Mouse (Mus musculus): ENCODE measurements at regions not wholly inside any gene's neighbourhood (a gene's known extent, or its start where the extent isn't known, plus 50 kb on each side); places are given as distances from the start of the nearest gene placed in this dataset.

- DNase-seq, result no peak
These were observed 50.7 kb upstream of the Gm7361 start for GRCm38 (mm10) chr5:26206766-26207122.

- no peak for DNase-seq
These were observed 51.3 kb upstream of the Gm7361 start for GRCm38 (mm10) chr5:26206066-26206765.

GRCm38 (mm10) chr5:26202471-26202870, 55.0 kb upstream of the Gm7361 start:
- DNase-seq, result no peak

- DNase-seq, result peak; percentile 47
These were observed 68.1 kb upstream of the Gm7361 start for GRCm38 (mm10) chr5:26189377-26189776.

GRCm38 (mm10) chr5:26187212-26187611, 66.0 kb upstream of the Gm10220 start:
- DNase-seq, result no peak

GRCm38 (mm10) chr5:26185417-26185816, 64.2 kb upstream of the Gm10220 start:
- no peak for DNase-seq

- DNase-seq, result no peak
These were observed 54.8 kb upstream of the Gm10220 start for GRCm38 (mm10) chr5:26176064-26176463.

- no peak for DNase-seq
These were observed 50.6 kb upstream of the Gm10220 start for GRCm38 (mm10) chr5:26171662-26172384.

GRCm38 (mm10) chr5:26170717-26171500, 49.7 kb upstream of the Gm10220 start:
- no peak for DNase-seq
